Mouse (Mus musculus) urinary bladder, adult 18-20 months (tissue): ENCODE measurements at regions not wholly inside any gene's neighbourhood (a gene's known extent, or its start where the extent isn't known, plus 50 kb on each side); places are given as distances from the start of the nearest gene placed in this dataset.

ENCODE experiments used
- DNase-seq, 2 experiments: peaks; one replicate each; pipeline ENCODE4 v3.0.0; 2022; ENCODE audit warnings: low spot score in 2 of 2, mixed read lengths in 2 of 2

- no peak for DNase-seq
Measured at GRCm38 (mm10) chr11:90136307-90136706, 51.2 kb upstream of the Gm45716 start.
